Mouse (Mus musculus) lung, postnatal 0 days (tissue): ENCODE measurements around the gene Cntnap4.

Source experiments
- CTCF ChIP-seq: IDR thresholded peaks from 2 replicates; pipeline ENCODE4 v1.5.1; 2016; ENCODE audit warnings: antibody characterized with exemption, mild to moderate bottlenecking
- EP300 ChIP-seq: IDR thresholded peaks from 2 replicates; pipeline ENCODE4 v1.6.1; 2016; ENCODE audit warnings: antibody characterized with exemption, mild to moderate bottlenecking, control low read depth

DNA sequence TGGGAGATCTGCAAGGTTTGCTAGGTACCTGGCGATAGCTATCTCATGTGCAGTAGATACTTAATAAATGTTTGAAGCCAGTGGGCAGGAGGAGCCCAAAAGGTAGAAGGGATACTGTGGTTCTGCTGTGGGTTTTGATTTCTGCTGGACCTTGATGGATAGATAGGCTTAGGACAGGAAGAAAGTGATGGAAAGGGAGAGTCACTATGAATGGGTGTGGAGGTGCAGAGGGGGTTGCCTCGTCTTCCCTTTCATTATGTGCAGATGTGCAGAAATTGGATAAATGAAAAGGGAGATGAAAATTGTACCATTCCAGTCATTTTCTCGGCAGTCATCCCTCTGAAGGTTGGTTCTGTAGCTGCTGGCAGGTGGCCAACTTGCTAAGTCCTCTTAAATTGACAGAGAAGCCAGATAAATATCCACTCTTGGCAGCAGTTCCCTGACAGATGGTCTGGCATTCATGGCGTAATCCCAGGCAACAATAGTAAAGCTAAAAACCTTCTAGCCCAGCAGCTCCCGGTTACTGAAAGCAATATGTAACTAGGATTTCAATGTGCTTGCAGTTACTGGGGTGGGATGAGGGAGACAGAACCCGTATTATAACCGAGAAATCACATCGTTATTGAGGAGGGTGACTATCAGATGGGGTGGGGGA, 336.7 kb downstream of the Cntnap4 start:
- no peak for TF ChIP-seq CTCF
- no peak for TF ChIP-seq EP300
